Mouse (Mus musculus) G1E-ER4 (cell line): Measurements from ENCODE around the gene Olfr1295. TPM values are rescaled to one million over a fixed set of nuclear protein-coding genes. Genes with fewer than 3 reads are reported as not detected.

Source experiments
- GATA1 ChIP-seq: IDR thresholded peaks from one replicate; pipeline ENCODE4 v1.8.0; 2012; ENCODE audit warnings: low read length, inconsistent platforms
- polyA plus RNA-seq: library from polyadenylated mRNA; stranded (reverse); fragments of >175 nt; gene quantifications from 2 replicates; pipeline ENCODE4 v1.2.3, GENCODE M21; 2012

The Olfr1295 gene
- not detected in 2 replicates for polyA plus RNA-seq

DNA sequence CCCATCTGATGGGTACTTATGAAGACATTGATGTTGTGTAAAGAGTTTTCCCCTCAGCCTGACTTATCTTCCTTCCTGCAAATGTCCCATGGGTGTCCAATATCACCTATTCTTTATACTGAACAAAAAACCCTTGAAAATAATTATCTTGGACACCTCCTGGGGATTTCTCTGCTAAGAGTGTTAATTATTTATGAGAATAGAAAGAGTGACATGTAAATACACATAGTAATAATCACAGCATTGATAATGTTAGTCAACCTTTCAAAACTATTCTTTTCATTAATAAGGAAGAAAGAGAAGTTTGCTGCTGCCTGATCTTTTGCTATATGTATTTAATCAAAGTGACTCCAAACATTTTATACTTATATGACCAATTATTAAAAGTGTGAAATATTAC, at the start of gene Olfr1295:
Gene Olfr1295 (minus strand): TSS at position 101 of the 400 bp plus-strand sequence.
- no peak for TF ChIP-seq GATA1

DNA sequence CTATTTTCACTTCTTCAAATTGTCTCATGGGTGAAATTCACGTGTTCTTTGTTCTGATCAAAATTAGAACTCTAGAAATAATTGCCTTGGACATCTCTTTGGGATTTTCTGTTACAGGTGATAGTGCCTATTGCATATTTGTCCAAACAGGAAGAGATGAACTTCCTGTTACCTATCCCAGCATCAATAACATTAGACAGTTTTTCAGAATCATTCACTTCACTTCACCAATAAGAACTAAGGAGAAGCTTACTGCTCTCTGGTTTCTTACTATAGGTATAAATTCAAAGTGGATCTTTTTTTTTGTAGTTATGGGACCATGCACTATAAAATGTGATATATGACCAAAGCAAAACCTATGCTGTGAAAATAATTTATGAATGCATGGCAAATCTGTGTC, 29.3 kb downstream of the Olfr1295 start, which contains the start of gene Olfr1294:
Gene Olfr1294 (minus strand): TSS at position 101 of the 400 bp plus-strand sequence.
- TF ChIP-seq GATA1: no peak

DNA sequence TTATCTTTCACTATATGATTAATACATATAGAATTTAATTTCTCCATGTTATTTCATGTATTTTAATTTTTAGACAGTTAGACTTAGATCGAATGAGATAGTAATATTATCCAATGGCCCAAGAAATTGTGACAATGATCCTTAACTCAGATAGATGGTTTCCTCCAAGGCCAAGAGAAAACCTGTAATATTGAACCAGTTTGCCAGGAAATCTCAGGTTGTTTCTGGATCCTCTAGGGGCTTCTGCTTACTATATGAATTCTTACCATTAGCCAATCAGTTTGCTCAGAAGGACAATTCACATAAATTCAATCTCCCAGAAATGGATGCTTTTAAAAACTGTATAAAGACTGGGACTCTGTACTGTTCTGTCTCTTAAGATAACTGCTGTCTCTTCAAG, 44.6 kb downstream of the Olfr1295 start, which contains the start of gene Olfr1293-ps:
Gene Olfr1293-ps (plus strand): TSS at position 301 of the 400 bp plus-strand sequence.
- no peak for TF ChIP-seq GATA1

DNA sequence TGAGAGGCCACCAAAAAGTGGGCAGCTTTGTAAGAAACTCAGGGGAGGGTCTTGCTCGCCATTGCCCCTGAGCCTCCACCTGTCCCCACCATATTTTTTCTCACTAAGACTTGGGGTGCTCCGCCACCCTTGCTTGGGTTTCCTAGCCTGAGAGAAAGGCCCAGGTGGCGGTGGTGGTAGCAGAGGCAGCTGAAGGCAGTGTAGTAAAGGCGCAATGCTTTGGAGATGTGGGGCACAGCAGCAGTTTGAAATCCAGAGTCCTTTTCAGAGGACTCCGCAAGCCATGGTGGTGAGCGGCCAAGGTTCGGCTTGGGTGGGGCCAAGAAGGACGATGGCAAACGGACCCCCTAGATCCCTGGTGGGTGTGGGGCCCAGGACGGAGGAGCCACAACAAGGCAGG, 52.0 kb downstream of the Olfr1295 start:
- no peak for TF ChIP-seq GATA1

Other genes starting within 250 kb of the Olfr1295 start
- not detected in 2 replicates for gene Olfr1281, start 243.2 kb downstream of the Olfr1295 start, polyA plus RNA-seq
- not detected in 2 replicates for gene Olfr1282, start 233.6 kb downstream of the Olfr1295 start, polyA plus RNA-seq
- gene Olfr1283, start 202.9 kb downstream of the Olfr1295 start, polyA plus RNA-seq: not detected in 2 replicates
- gene Olfr1284, start 194.2 kb downstream of the Olfr1295 start, polyA plus RNA-seq: not detected in 2 replicates
- not detected in 2 replicates for gene Olfr1286, start 146.6 kb downstream of the Olfr1295 start, polyA plus RNA-seq
- not detected in 2 replicates for gene Olfr1287, start 120.5 kb downstream of the Olfr1295 start, polyA plus RNA-seq
- not detected in 2 replicates for gene Olfr1288, start 95.6 kb downstream of the Olfr1295 start, polyA plus RNA-seq
- gene Olfr1289, start 88.9 kb downstream of the Olfr1295 start, polyA plus RNA-seq: not detected in 2 replicates
- not detected in 2 replicates for gene Olfr1290, start 75.9 kb downstream of the Olfr1295 start, polyA plus RNA-seq
- gene Olfr1291-ps1, start 72.5 kb downstream of the Olfr1295 start, polyA plus RNA-seq: not detected in 2 replicates
- gene Olfr1293-ps, start 44.5 kb downstream of the Olfr1295 start, polyA plus RNA-seq: not detected in 2 replicates
- gene Olfr1294, start 29.4 kb downstream of the Olfr1295 start, polyA plus RNA-seq: not detected in 2 replicates
- not detected in 2 replicates for gene Olfr1297, start 56.8 kb upstream of the Olfr1295 start, polyA plus RNA-seq
- gene Olfr1298, start 79.5 kb upstream of the Olfr1295 start, polyA plus RNA-seq: not detected in 2 replicates
- gene Olfr1299, start 91.7 kb upstream of the Olfr1295 start, polyA plus RNA-seq: not detected in 2 replicates
- not detected in 2 replicates for gene Olfr1301, start 181.3 kb upstream of the Olfr1295 start, polyA plus RNA-seq
- gene Olfr1302, start 207.7 kb upstream of the Olfr1295 start, polyA plus RNA-seq: not detected in 2 replicates